Mouse (Mus musculus) cerebellum, adult 2 months (tissue): Measurements from ENCODE around the gene Rfc2. TPM values are rescaled to one million over a fixed set of nuclear protein-coding genes. Genes with fewer than 3 reads are reported as not detected.

Source experiments
- DNase-seq, 2 experiments: peaks; one replicate each; pipeline ENCODE4 v3.0.0; 2021
- H3K27ac ChIP-seq: fragments of 200-500 bp; 2 replicates; pipeline ENCODE4 v1.5.1; 2012; ENCODE audit warnings: low read length, control low read depth, inconsistent platforms; ENCODE audit not compliant: insufficient read depth
- H3K27me3 ChIP-seq: fragments of 200-500 bp; 2 replicates; pipeline ENCODE4 v1.6.1; 2012; ENCODE audit warnings: inconsistent platforms, mild to moderate bottlenecking, low read length, moderate library complexity; ENCODE audit not compliant: control insufficient read depth, insufficient read depth
- H3K4me1 ChIP-seq: fragments of 200-500 bp; 2 replicates; pipeline ENCODE4 v1.6.1; 2011; ENCODE audit warnings: low read length; ENCODE audit not compliant: control insufficient read depth, insufficient read depth
- H3K4me3 ChIP-seq: fragments of 200-500 bp; replicated peaks from 2 replicates; pipeline ENCODE3; 2011; ENCODE audit warnings: mild to moderate bottlenecking, low read depth, low read length, control low read depth; ENCODE audit not compliant: insufficient read depth
- CTCF ChIP-seq: fragments of 200-500 bp; IDR thresholded peaks from 2 replicates; pipeline ENCODE4 v1.5.1; 2011; ENCODE audit warnings: low read depth, mild to moderate bottlenecking, control low read depth, low read length, moderate library complexity, borderline replicate concordance; ENCODE audit not compliant: insufficient read depth
- POLR2A ChIP-seq: fragments of 200-500 bp; IDR thresholded peaks from 2 replicates; pipeline ENCODE4 v1.6.1; 2011; ENCODE audit warnings: low read length, control low read depth, borderline replicate concordance; ENCODE audit not compliant: insufficient read depth
- WGBS: fragments of 180-500 bp; shearing (Covaris S2); methylation state at CpG from one replicate; pipeline ENCODE4 v1.1.7; 2018; 5-methylcytosine and 5-hydroxymethylcytosine counted together
- polyA plus RNA-seq: library from polyadenylated mRNA; depleted of rRNA; stranded (reverse); fragments of >200 nt; gene quantifications from 2 replicates; pipeline ENCODE4 v1.2.3, GENCODE M21; 2012

Rfc2 gene
- polyA plus RNA-seq, 1 experiment = 116 TPM

GRCm38 (mm10) chr5:134553951-134554546, 27.1 kb upstream of the Rfc2 start:
- WGBS = 54% methylated on average over 5 of the region's 5 CpGs
- DNase-seq = no peak
- no peak overlapping the region for H3K4me3 ChIP-seq
- no peak overlapping the region for H3K27ac ChIP-seq
- peaks cover 13% of the 10 kb centered on the region for H3K4me1 ChIP-seq
- H3K27me3 ChIP-seq = no peaks in the 10 kb centered on the region
- TF ChIP-seq CTCF = no peak
- no peak for TF ChIP-seq POLR2A

GRCm38 (mm10) chr5:134555463-134556164, 25.6 kb upstream of the Rfc2 start:
- 18% methylated on average over 20 of the region's 20 CpGs for WGBS
- H3K27ac ChIP-seq = no peak overlapping the region
- no peaks in the 10 kb centered on the region for H3K27me3 ChIP-seq
- TF ChIP-seq CTCF (no peak), POLR2A (no peak)
- DNase-seq = peak in 1 of 2 experiments; percentile 40
- H3K4me3 ChIP-seq = no peak overlapping the region
- H3K4me1 ChIP-seq = peaks cover 9% of the 10 kb centered on the region

- Histone ChIP-seq H3K27ac (no peak within 1 kb of the TSS), H3K27me3 (no peaks in the 10 kb centered on the region), H3K4me3 (no peak within 1 kb of the TSS), H3K4me1 (peaks cover 6% of the 10 kb centered on the region; the same call in 1 of the 2 replicates)
- WGBS = 91% methylated on average over 7 of the region's 7 CpGs
- DNase-seq = no peak
- TF ChIP-seq POLR2A (no peak), CTCF (no peak)
These were observed 21.1 kb upstream of the Rfc2 start, which contains the start of gene Syna for GRCm38 (mm10) chr5:134560071-134560449. Syna (minus strand) TSS chr5:134560171.

- no peak for TF ChIP-seq CTCF
- no peak for TF ChIP-seq POLR2A
- Histone ChIP-seq H3K27me3 (no peaks in the 10 kb centered on the region), H3K4me1 (0 out of 2 replicates have a peak, but pooled peaks cover 2% of the 10 kb centered on the region), H3K27ac (no peak overlapping the region), H3K4me3 (no peak overlapping the region)
- 81% methylated on average over 16 of the region's 16 CpGs for WGBS
- no peak for DNase-seq
These were observed 20.6 kb upstream of the Rfc2 start for GRCm38 (mm10) chr5:134560450-134561171.

- Histone ChIP-seq H3K4me1 (no peaks in the 10 kb centered on the region), H3K4me3 (no peak overlapping the region), H3K27me3 (no peaks in the 10 kb centered on the region), H3K27ac (no peak overlapping the region)
- TF ChIP-seq CTCF = no peak
- no peak for DNase-seq
- WGBS = 81% methylated on average over 2 of the region's 2 CpGs
These were observed 16.9 kb upstream of the Rfc2 start for GRCm38 (mm10) chr5:134564272-134564671.

- 93% methylated on average over 6 of the region's 6 CpGs for WGBS
- no peak for TF ChIP-seq POLR2A
- TF ChIP-seq CTCF = no peak
These were observed 15.5 kb upstream of the Rfc2 start for GRCm38 (mm10) chr5:134565696-134566095.

GRCm38 (mm10) chr5:134567445-134567844, 13.7 kb upstream of the Rfc2 start:
- TF ChIP-seq POLR2A (no peak), CTCF (no peak)
- DNase-seq = no peak
- no peaks in the 10 kb centered on the region for H3K4me1 ChIP-seq
- WGBS = 88% methylated on average over 4 of the region's 4 CpGs
- H3K27me3 ChIP-seq = no peaks in the 10 kb centered on the region
- H3K27ac ChIP-seq = no peak overlapping the region
- no peak overlapping the region for H3K4me3 ChIP-seq

More at GRCm38 (mm10) chr5:134565696-134566095, 15.5 kb upstream of the Rfc2 start:
- Histone ChIP-seq H3K4me1 (no peaks in the 10 kb centered on the region), H3K27ac (no peak overlapping the region), H3K27me3 (no peaks in the 10 kb centered on the region), H3K4me3 (no peak overlapping the region)
- DNase-seq = no peak

GRCm38 (mm10) chr5:134568030-134568429, 13.1 kb upstream of the Rfc2 start:
- 79% methylated on average over 3 of the region's 3 CpGs for WGBS
- TF ChIP-seq CTCF (no peak), POLR2A (no peak)
- Histone ChIP-seq H3K27me3 (no peaks in the 10 kb centered on the region), H3K27ac (no peak overlapping the region), H3K4me3 (no peak overlapping the region), H3K4me1 (no peaks in the 10 kb centered on the region)
- no peak for DNase-seq
